Mouse (Mus musculus) liver, embryonic 14 days (tissue): ENCODE results near the gene Defb36. TPM values are rescaled to one million over a fixed set of nuclear protein-coding genes. Genes with fewer than 3 reads are reported as not detected.

Experiments
- polyA plus RNA-seq: library from polyadenylated mRNA; depleted of rRNA; stranded (reverse); fragments of >200 nt; gene quantifications from 2 replicates; pipeline ENCODE4 v1.2.3, GENCODE M21; 2012; rRNA removed

The Defb36 gene
- polyA plus RNA-seq: not detected in 2 replicates

GRCm38 (mm10) chr2:152604057-152604456 is at the start of gene Defb36:
Defb36 (plus strand) TSS chr2:152604327.

GRCm38 (mm10) chr2:152569038-152569437 is 35.1 kb upstream of the Defb36 start, which contains the start of gene Gm17416:
Gm17416 (plus strand) TSS chr2:152569338.

GRCm38 (mm10) chr2:152572114-152572794 is 31.9 kb upstream of the Defb36 start, which contains the start of gene Defb21:
Defb21 (plus strand) TSS chr2:152572744.

GRCm38 (mm10) chr2:152580107-152580506 is 24.0 kb upstream of the Defb36 start, which contains the start of gene Defb19:
Defb19 (minus strand) TSS chr2:152580312.

GRCm38 (mm10) chr2:152599299-152599698 is 4.8 kb upstream of the Defb36 start, which contains the start of gene Defb45:
Defb45 (minus strand) TSS chr2:152599399.

GRCm38 (mm10) chr2:152622953-152623352 is 18.8 kb downstream of the Defb36 start, which contains the start of gene Defb25:
Defb25 (minus strand) TSS chr2:152623053.

GRCm38 (mm10) chr2:152626774-152627591 is 22.9 kb downstream of the Defb36 start, which contains the start of gene Rem1:
Rem1 (plus strand) TSS chr2:152626951.

Other genes starting within 250 kb of the Defb36 start
- not detected in 2 replicates for gene Nrsn2, start 227.7 kb upstream of the Defb36 start, polyA plus RNA-seq
- gene Sox12, start 206.3 kb upstream of the Defb36 start, polyA plus RNA-seq: 4.1 and 4.3 TPM in 2 replicates
- 8.2 and 10.2 TPM in 2 replicates for gene Zcchc3, start 189.3 kb upstream of the Defb36 start, polyA plus RNA-seq
- gene 6820408C15Rik, start 188.7 kb upstream of the Defb36 start, polyA plus RNA-seq: 0.20 and 0.24 TPM in 2 replicates
- not detected in 2 replicates for gene Defb23, start 139.7 kb upstream of the Defb36 start, polyA plus RNA-seq
- not detected in 2 replicates for gene Defb20, start 127.3 kb upstream of the Defb36 start, polyA plus RNA-seq
- not detected in 2 replicates for gene Defb22, start 114.2 kb upstream of the Defb36 start, polyA plus RNA-seq
- gene Defb26, start 92.6 kb upstream of the Defb36 start, polyA plus RNA-seq: not detected in 2 replicates
- gene Defb28, start 86.1 kb upstream of the Defb36 start, polyA plus RNA-seq: not detected in 2 replicates
- not detected in 2 replicates for gene Defb29, start 64.2 kb upstream of the Defb36 start, polyA plus RNA-seq
- gene Gm17416, start 35.0 kb upstream of the Defb36 start, polyA plus RNA-seq: not detected in 2 replicates
- not detected in 2 replicates for gene Defb21, start 31.6 kb upstream of the Defb36 start, polyA plus RNA-seq
- not detected in 2 replicates for gene Defb19, start 24.0 kb upstream of the Defb36 start, polyA plus RNA-seq
- gene Defb45, start 4.9 kb upstream of the Defb36 start, polyA plus RNA-seq: not detected in 2 replicates
- 0.24 TPM in 1 of 2 replicates, not detected in the other for gene Defb25, start 18.7 kb downstream of the Defb36 start, polyA plus RNA-seq
- 0.46 and 0.52 TPM in 2 replicates for gene Rem1, start 22.6 kb downstream of the Defb36 start, polyA plus RNA-seq
- gene H13, start 65.1 kb downstream of the Defb36 start, polyA plus RNA-seq: 26.2 and 27.6 TPM in 2 replicates
- gene Mcts2, start 82.7 kb downstream of the Defb36 start, polyA plus RNA-seq: 10.0 and 11.0 TPM in 2 replicates
- gene Id1, start 131.9 kb downstream of the Defb36 start, polyA plus RNA-seq: 41.7 and 43.3 TPM in 2 replicates
- 0.58 and 0.84 TPM in 2 replicates for gene Cox4i2, start 149.8 kb downstream of the Defb36 start, polyA plus RNA-seq
- 55.5 and 69.0 TPM in 2 replicates for gene Bcl2l1, start 227.4 kb downstream of the Defb36 start, polyA plus RNA-seq
- gene Tpx2, start 243.6 kb downstream of the Defb36 start, polyA plus RNA-seq: 51.8 and 53.6 TPM in 2 replicates